Comparison of ENCODE assay signal across 36 mouse cellular contexts in genomic region chr11:115353375-115353774, GRCm38 (mm10). TPM values are rescaled to one million over a fixed set of nuclear protein-coding genes. Genes with fewer than 3 reads are reported as not detected.
"Had no signal": no experiment of that assay in that cellular context is flagged by ENCODE, and none has a peak within 500 bp of the region (broad histone marks: within the 10 kb centered on the region; RNA-seq: fewer than 3 reads in every experiment).

No protein-coding gene starts in this region.

- H3K4me3 ChIP-seq: heart, embryonic 10.5 days; heart, embryonic 12.5 days; heart, embryonic 13.5 days; heart, embryonic 15.5 days; hindbrain, embryonic 10.5 days; hindbrain, embryonic 12.5 days; hindbrain, embryonic 13.5 days; hindbrain, embryonic 15.5 days; intestine, embryonic 15.5 days; kidney, embryonic 15.5 days; layer of hippocampus, adult 2 months; left cerebral cortex, adult 2 months had no signal

- H3K9ac ChIP-seq: heart, embryonic 12.5 days; heart, embryonic 13.5 days; heart, embryonic 15.5 days; hindbrain, embryonic 12.5 days; hindbrain, embryonic 13.5 days; hindbrain, embryonic 14.5 days; hindbrain, embryonic 15.5 days; intestine, embryonic 15.5 days; kidney, embryonic 15.5 days had no signal

- DNase-seq: layer of hippocampus, adult 9-11 months had no signal

- ATAC-seq: inflammation-experienced regulatory T-cells, adult 6 months; intestine, embryonic 16.5 days; intestine, postnatal 0 days had no signal

- H3K9me3 ChIP-seq: heart, embryonic 10.5 days; heart, embryonic 12.5 days; heart, embryonic 13.5 days; heart, embryonic 15.5 days; hindbrain, embryonic 10.5 days; hindbrain, embryonic 12.5 days; hindbrain, embryonic 13.5 days; hindbrain, embryonic 15.5 days; intestine, embryonic 15.5 days; kidney, embryonic 15.5 days had no signal

- H3K36me3 ChIP-seq: heart, embryonic 10.5 days; heart, embryonic 12.5 days; heart, embryonic 13.5 days; heart, embryonic 15.5 days; intestine, embryonic 15.5 days; kidney, embryonic 15.5 days had no signal

- H3K4me1 ChIP-seq: heart, embryonic 12.5 days; heart, embryonic 13.5 days; heart, embryonic 15.5 days; hindbrain, embryonic 12.5 days; hindbrain, embryonic 13.5 days; hindbrain, embryonic 15.5 days had no signal

- H3K27ac ChIP-seq: heart, embryonic 10.5 days; heart, embryonic 13.5 days; heart, embryonic 15.5 days; hindbrain, embryonic 10.5 days; hindbrain, embryonic 12.5 days; hindbrain, embryonic 13.5 days; hindbrain, embryonic 14.5 days; hindbrain, embryonic 15.5 days; hindbrain, postnatal 0 days; intestine, embryonic 15.5 days; kidney, embryonic 15.5 days; kidney, postnatal 0 days; layer of hippocampus, adult 2 months; left cerebral cortex, adult 2 months had no signal

RNA-seq across cellular contexts. Expression of gene Otop3, which starts 18.8 kb away (rescaled TPM):
- total RNA-seq: heart, postnatal 10 days; heart, postnatal 14 days; heart, postnatal 25 days; heart, postnatal 36 days; heart, postnatal 4 days; hematopoietic stem cell, adult 5-6 weeks; left cerebral cortex, adult 2 months had no signal
- polyA plus RNA-seq: heart, embryonic 11.5 days; heart, embryonic 12.5 days; heart, embryonic 13.5 days; heart, embryonic 14.5 days; heart, embryonic 15.5 days; heart, embryonic 16.5 days; heart, postnatal 0 days; inflammation-experienced regulatory T-cells, adult 6 months; kidney, embryonic 14.5 days; kidney, embryonic 15.5 days; kidney, embryonic 16.5 days; kidney, postnatal 0 days had no signal

RNA-seq across cellular contexts. Expression of gene Cdr2l, which starts 28.3 kb away (rescaled TPM):
- polyA plus RNA-seq: inflammation-experienced regulatory T-cells, adult 6 months had no signal

RNA-seq across cellular contexts. Expression of gene Ush1g, which starts 31.5 kb away (rescaled TPM):
- total RNA-seq: hematopoietic stem cell, adult 5-6 weeks had no signal
- polyA plus RNA-seq: hindbrain, embryonic 12.5 days; inflammation-experienced regulatory T-cells, adult 6 months; intestine, embryonic 15.5 days; kidney, embryonic 14.5 days; kidney, embryonic 15.5 days; kidney, embryonic 16.5 days; kidney, postnatal 0 days had no signal

RNA-seq across cellular contexts. Expression of gene Otop2, which starts 46.4 kb away (rescaled TPM):
- total RNA-seq: heart, postnatal 10 days; heart, postnatal 14 days; heart, postnatal 25 days; heart, postnatal 36 days; heart, postnatal 4 days; hematopoietic stem cell, adult 5-6 weeks; layer of hippocampus, postnatal 10 days; layer of hippocampus, postnatal 14 days had no signal
- polyA plus RNA-seq: heart, embryonic 10.5 days; heart, embryonic 11.5 days; heart, embryonic 12.5 days; heart, embryonic 13.5 days; heart, embryonic 14.5 days; heart, embryonic 15.5 days; heart, embryonic 16.5 days; heart, postnatal 0 days; hindbrain, embryonic 10.5 days; hindbrain, embryonic 11.5 days; hindbrain, embryonic 12.5 days; hindbrain, embryonic 13.5 days; inflammation-experienced regulatory T-cells, adult 6 months; intestine, embryonic 14.5 days; intestine, embryonic 15.5 days; kidney, adult 2 months; kidney, embryonic 16.5 days; kidney, postnatal 0 days had no signal
